Mouse (Mus musculus) myocyte (in vitro differentiated cells): ENCODE data around the gene Tmem144. TPM values are rescaled to one million over a fixed set of nuclear protein-coding genes. Genes with fewer than 3 reads are reported as not detected.

Experiments
- H3K27me3 ChIP-seq: one replicate; pipeline ENCODE4 v1.6.1; 2011; ENCODE audit not compliant: control insufficient read depth, insufficient read depth, insufficient read length
- H3K36me3 ChIP-seq: one replicate; pipeline ENCODE4 v1.6.1; 2011; ENCODE audit not compliant: control insufficient read depth, insufficient read depth
- H3K4me2 ChIP-seq: one replicate; pipeline ENCODE4 v1.6.1; 2011; ENCODE audit warnings: low read depth, control low read depth
- H3K4me3 ChIP-seq: one replicate; pipeline ENCODE4 v1.5.1; 2011; ENCODE audit warnings: mild to moderate bottlenecking, control low read depth, moderate library complexity
- H3K79me2 ChIP-seq: one replicate; pipeline ENCODE4 v1.6.1; 2011; ENCODE audit not compliant: control insufficient read depth, insufficient read depth
- H3ac ChIP-seq: one replicate; pipeline ENCODE4 v1.6.1; 2011; ENCODE audit not compliant: control insufficient read depth, insufficient read length
- CEBPB ChIP-seq: IDR thresholded peaks from 2 replicates; pipeline ENCODE4 v1.6.1; 2011; ENCODE audit warnings: mild to moderate bottlenecking, moderate library complexity; ENCODE audit not compliant: poor library complexity, insufficient read depth, severe bottlenecking
- E2F4 ChIP-seq: IDR thresholded peaks from one replicate; pipeline ENCODE4 v1.6.1; 2011; ENCODE audit warnings: mild to moderate bottlenecking, control low read depth, moderate library complexity; ENCODE audit not compliant: insufficient read depth
- MAX ChIP-seq: IDR thresholded peaks from one replicate; pipeline ENCODE4 v1.6.1; 2011; ENCODE audit warnings: low read depth, mild to moderate bottlenecking, control low read depth
- MYOD1 ChIP-seq, 3 experiments: IDR thresholded peaks; one replicate each; pipeline ENCODE4 v1.6.1; 2011; ENCODE audit warnings: control low read depth in 2 of 3, low read depth in 2 of 3, mild to moderate bottlenecking in 2 of 3, moderate library complexity in 1 of 3; ENCODE audit not compliant: insufficient read length in 2 of 3, control insufficient read depth in 1 of 3
- MYOG ChIP-seq, 3 experiments: IDR thresholded peaks; one replicate each; pipeline ENCODE4 v1.6.1; 2011; ENCODE audit warnings: control low read depth in 2 of 3, low read depth in 2 of 3, mild to moderate bottlenecking in 2 of 3; ENCODE audit not compliant: insufficient read length in 2 of 3, control insufficient read depth in 1 of 3, insufficient read depth in 1 of 3
- POLR2A ChIP-seq: IDR thresholded peaks from one replicate; pipeline ENCODE4 v1.6.1; 2011; ENCODE audit warnings: low read depth, mild to moderate bottlenecking, control low read depth, moderate library complexity; ENCODE audit not compliant: insufficient read length
- POLR2AphosphoS2 ChIP-seq: IDR thresholded peaks from one replicate; pipeline ENCODE4 v1.6.1; 2011; ENCODE audit warnings: low read depth, control low read depth; ENCODE audit not compliant: insufficient read length
- REST ChIP-seq: IDR thresholded peaks from one replicate; pipeline ENCODE4 v1.6.1; 2011; ENCODE audit warnings: mild to moderate bottlenecking, control low read depth, moderate library complexity; ENCODE audit not compliant: insufficient read depth, insufficient read length
- SRF ChIP-seq: IDR thresholded peaks from one replicate; pipeline ENCODE4 v1.6.1; 2011; ENCODE audit warnings: low read depth; ENCODE audit not compliant: control insufficient read depth, insufficient read length
- TCF12 ChIP-seq: IDR thresholded peaks from one replicate; pipeline ENCODE4 v1.6.1; 2011; ENCODE audit warnings: mild to moderate bottlenecking, control low read depth; ENCODE audit not compliant: poor library complexity, insufficient read depth, severe bottlenecking
- TCF3 ChIP-seq: IDR thresholded peaks from one replicate; pipeline ENCODE4 v1.6.1; 2011; ENCODE audit warnings: low read depth, control low read depth; ENCODE audit not compliant: insufficient read length
- USF1 ChIP-seq: IDR thresholded peaks from one replicate; pipeline ENCODE4 v1.6.1; 2011; ENCODE audit warnings: low read depth, mild to moderate bottlenecking, control low read depth, moderate library complexity
- polyA plus RNA-seq: library from polyadenylated mRNA; unstranded; fragments of >200 nt; fragmentation: generic; extraction: Trizol; gene quantifications from one replicate; pipeline ENCODE4 v1.2.1, GENCODE M21; 2012; ENCODE audit warnings: missing spikeins

The Tmem144 gene
- polyA plus RNA-seq, 1 experiment = 0.92 TPM

GRCm38 (mm10) chr3:79784362-79784736, 68.2 kb downstream of the Tmem144 start:
- H3K27me3 ChIP-seq = peaks cover 6% of the 10 kb centered on the region
- H3K36me3 ChIP-seq = no peaks in the 10 kb centered on the region
- no peak overlapping the region for H3K4me3 ChIP-seq
- H3K4me2 ChIP-seq = peak overlapping the region; percentile 30
- no peak for TF ChIP-seq REST
- TF ChIP-seq MYOG (IDR thresholded peaks at IDR 0.05; ENCODE audit: control insufficient read depth in 1 of 3, insufficient read depth in 1 of 3, insufficient read length in 2 of 3, low read depth in 2 of 3) = no peak
- TF ChIP-seq E2F4 = no peak
- no peak overlapping the region for H3ac ChIP-seq
- no peaks in the 10 kb centered on the region for H3K79me2 ChIP-seq

GRCm38 (mm10) chr3:79783630-79784361, 68.8 kb downstream of the Tmem144 start:
- peaks cover 6% of the 10 kb centered on the region for H3K27me3 ChIP-seq
- no peak for TF ChIP-seq TCF12
- no peak for TF ChIP-seq SRF
- TF ChIP-seq USF1 = no peak
- TF ChIP-seq MYOD1 (IDR thresholded peaks at IDR 0.05; ENCODE audit: control insufficient read depth in 1 of 3, insufficient read length in 2 of 3, low read depth in 2 of 3) = no peak
- TF ChIP-seq MYOG (IDR thresholded peaks at IDR 0.05; ENCODE audit: control insufficient read depth in 1 of 3, insufficient read depth in 1 of 3, insufficient read length in 2 of 3, low read depth in 2 of 3) = no peak
- TF ChIP-seq MAX = no peak
- TF ChIP-seq TCF3 = no peak
- no peak for TF ChIP-seq POLR2AphosphoS2
- TF ChIP-seq CEBPB = no peak
- no peak for TF ChIP-seq E2F4
- no peak for TF ChIP-seq REST
- TF ChIP-seq POLR2A = no peak
- H3K79me2 ChIP-seq = no peaks in the 10 kb centered on the region
- H3ac ChIP-seq = no peak overlapping the region
- no peaks in the 10 kb centered on the region for H3K36me3 ChIP-seq
- peak overlapping the region; percentile 30 for H3K4me2 ChIP-seq
- H3K4me3 ChIP-seq = no peak overlapping the region

GRCm38 (mm10) chr3:79772701-79773100, 79.9 kb downstream of the Tmem144 start:
- Histone ChIP-seq H3ac (no peak overlapping the region), H3K4me2 (no peak overlapping the region), H3K79me2 (no peaks in the 10 kb centered on the region), H3K27me3 (no peaks in the 10 kb centered on the region), H3K4me3 (no peak overlapping the region), H3K36me3 (no peaks in the 10 kb centered on the region)
- no peak for TF ChIP-seq USF1
- TF ChIP-seq MAX = no peak
- TF ChIP-seq CEBPB = no peak
- no peak for TF ChIP-seq POLR2AphosphoS2
- TF ChIP-seq MYOD1 (IDR thresholded peaks at IDR 0.05; ENCODE audit: control insufficient read depth in 1 of 3, insufficient read length in 2 of 3, low read depth in 2 of 3) = no peak
- no peak for TF ChIP-seq SRF
- TF ChIP-seq REST = no peak
- TF ChIP-seq TCF12 = no peak
- TF ChIP-seq POLR2A = no peak
- TF ChIP-seq TCF3 = no peak
- no peak for TF ChIP-seq E2F4

Other genes with a start within 250 kb of the Tmem144 start
- 3.6 TPM for gene 4930579G24Rik, start 223.7 kb downstream of the Tmem144 start, polyA plus RNA-seq
- gene Etfdh, start 223.3 kb downstream of the Tmem144 start, polyA plus RNA-seq = 29.7 TPM
- not detected for gene Rxfp1, start 114.9 kb downstream of the Tmem144 start, polyA plus RNA-seq
- 1.8 TPM for gene Fam198b, start 31.8 kb upstream of the Tmem144 start, polyA plus RNA-seq